Mouse (Mus musculus) left cerebral cortex, postnatal 25 days (tissue): ENCODE results near the gene 4930404H24Rik. TPM values are rescaled to one million over a fixed set of nuclear protein-coding genes. Genes with fewer than 3 reads are reported as not detected.
A peak's percentile ranks its signal among the peaks of the same experiment; 100 is the strongest.
"Not testable (repeated sequence)": the region's sequence is repeated elsewhere in the genome, so short reads cannot be mapped to it uniquely, and the experiment has no call there.

ENCODE experiments used
- DNase-seq, 2 experiments: peaks; one replicate each; pipeline ENCODE4 v3.0.0; 2022; ENCODE audit warnings: low spot score in 2 of 2, mixed read lengths in 1 of 2
- intact Hi-C: fragments of 180-260 bp; cut with DNase I; formaldehyde crosslinking; loops from one replicate; pipeline ENCODE4 v1.15.1; 2025
- total RNA-seq, 2 experiments: library from RNA; stranded (reverse); gene quantifications; 2 replicates each; pipeline ENCODE4 v1.2.3; 2021

4930404H24Rik gene
- total RNA-seq, 2 experiments from 2014 or later: not detected

- no peak for DNase-seq
- intact Hi-C loops: no loop called here
Measured at GRCm38 (mm10) chr2:153475114-153476112, 17.2 kb upstream of the 4930404H24Rik start.

GRCm38 (mm10) chr2:153478583-153478982, 14.0 kb upstream of the 4930404H24Rik start:
- intact Hi-C loops: loop anchor here (1.0 kb wide), 1 partner anchor 108 kb away; no protein-coding TSS in a partner anchor
- peak; percentile 62 to 77 for DNase-seq

- DNase-seq: no peak
- intact Hi-C loops: no loop called here
Measured at GRCm38 (mm10) chr2:153479486-153479885, 13.1 kb upstream of the 4930404H24Rik start.

- DNase-seq: no peak
- intact Hi-C loops: loop anchor here (5.0 kb wide), 1 partner anchor 86 kb away; no protein-coding TSS in a partner anchor
Measured at GRCm38 (mm10) chr2:153481108-153481860, 11.3 kb upstream of the 4930404H24Rik start.

DNA sequence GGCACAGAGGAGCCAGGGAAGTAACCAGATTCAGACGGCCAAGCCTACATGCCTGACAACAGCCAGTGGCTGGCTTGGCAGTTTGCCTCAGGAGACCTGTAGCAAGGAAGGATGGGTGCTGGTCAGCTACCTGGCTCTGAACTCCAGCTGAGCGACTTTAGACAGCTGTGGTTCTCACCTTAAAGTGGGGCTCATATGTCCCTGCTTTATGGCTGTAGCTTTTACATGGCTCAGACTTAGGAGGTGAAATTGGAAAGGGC, 10.8 kb upstream of the 4930404H24Rik start:
- no peak for DNase-seq
- intact Hi-C loops: loop anchor here (5.0 kb wide), 1 partner anchor 86 kb away; no protein-coding TSS in a partner anchor

GRCm38 (mm10) chr2:153483118-153483983, 9.2 kb upstream of the 4930404H24Rik start:
- intact Hi-C loops: loop anchor here (5.0 kb wide), 1 partner anchor 84 kb away; no protein-coding TSS in a partner anchor
- peak; percentile 60 to 69 for DNase-seq

DNA sequence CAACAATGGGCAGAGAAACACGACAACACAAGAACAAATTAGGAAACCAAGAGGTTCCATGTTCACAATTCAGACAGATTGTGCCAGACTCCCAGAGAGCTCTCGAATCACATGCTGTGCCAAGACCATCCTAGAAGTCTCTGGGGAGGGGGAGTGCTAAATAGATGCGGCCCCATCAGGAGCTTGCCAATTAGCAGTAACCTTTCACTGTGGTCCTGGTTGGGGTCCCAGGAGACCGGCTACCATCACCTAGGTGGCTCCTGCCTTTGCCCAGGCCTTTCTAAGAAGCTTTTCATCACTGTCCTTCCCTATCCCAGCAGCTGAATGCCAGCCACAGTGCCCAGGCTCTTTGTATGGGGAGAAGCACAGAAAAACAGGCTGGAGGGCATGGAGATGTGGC, 8.5 kb upstream of the 4930404H24Rik start:
- intact Hi-C loops: loop anchor here (5.0 kb wide), 1 partner anchor 83 kb away; no protein-coding TSS in a partner anchor
- no peak for DNase-seq

GRCm38 (mm10) chr2:153490116-153490515, 2.5 kb upstream of the 4930404H24Rik start:
- no peak for DNase-seq
- intact Hi-C loops: no loop called here

GRCm38 (mm10) chr2:153490940-153491339, 1.6 kb upstream of the 4930404H24Rik start:
- no peak for DNase-seq
- intact Hi-C loops: no loop called here

DNA sequence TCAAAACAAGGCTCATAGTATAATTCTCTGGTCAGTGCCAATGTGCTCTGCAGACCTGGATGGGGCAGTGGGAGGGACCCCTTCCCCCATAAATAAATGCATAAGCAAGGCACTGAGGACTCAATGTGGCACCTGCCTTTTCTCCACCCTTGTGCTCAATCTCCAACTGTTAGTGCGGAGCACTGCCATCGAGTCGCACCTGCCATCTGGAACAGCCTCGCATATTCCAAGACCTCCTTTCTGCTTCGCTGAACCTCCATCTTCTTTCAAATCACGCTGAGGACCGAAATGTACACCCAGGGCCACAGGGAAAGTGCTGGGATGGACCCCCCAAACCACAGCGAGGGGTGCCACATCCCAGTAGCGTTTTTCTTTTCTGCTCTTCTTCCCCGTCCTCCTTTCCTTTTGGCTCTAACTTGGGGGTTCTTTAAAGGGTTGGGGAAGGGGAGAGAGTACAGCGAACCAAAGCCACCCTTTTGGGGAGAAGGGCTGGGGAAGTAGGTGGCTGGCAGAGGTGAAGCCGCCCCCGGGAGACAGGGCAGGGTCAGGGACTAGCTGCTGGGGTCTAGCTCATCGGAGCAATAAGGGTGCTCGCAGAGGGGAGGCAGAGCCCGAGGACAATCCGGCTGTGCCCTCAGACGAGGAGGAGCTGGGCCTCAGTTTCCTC, 945 bp upstream of the 4930404H24Rik start:
- no peak for DNase-seq
- intact Hi-C loops: loop anchor here (2.0 kb wide), 1 partner anchor 37 kb away; the partner anchor contains the start of gene Nol4l

DNA sequence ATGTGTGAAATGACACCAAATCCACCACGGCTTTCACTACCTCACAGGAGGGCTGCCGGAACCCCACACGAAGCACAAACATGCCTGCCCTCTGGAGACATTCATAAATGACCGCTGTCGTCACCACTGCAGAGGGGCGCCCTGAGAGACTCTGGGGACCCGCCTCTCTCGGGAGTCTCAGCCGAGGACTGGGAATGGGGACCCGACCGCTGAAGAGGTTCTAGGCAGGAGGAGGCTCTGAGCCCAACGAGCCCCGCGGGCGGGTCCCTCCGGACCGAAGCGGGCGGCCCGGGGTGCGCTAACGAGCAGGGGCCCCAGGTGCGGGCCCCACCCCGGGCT, 442 bp upstream of the 4930404H24Rik start:
- no peak for DNase-seq
- intact Hi-C loops: loop anchor here (2.0 kb wide), 1 partner anchor 37 kb away; the partner anchor contains the start of gene Nol4l

DNA sequence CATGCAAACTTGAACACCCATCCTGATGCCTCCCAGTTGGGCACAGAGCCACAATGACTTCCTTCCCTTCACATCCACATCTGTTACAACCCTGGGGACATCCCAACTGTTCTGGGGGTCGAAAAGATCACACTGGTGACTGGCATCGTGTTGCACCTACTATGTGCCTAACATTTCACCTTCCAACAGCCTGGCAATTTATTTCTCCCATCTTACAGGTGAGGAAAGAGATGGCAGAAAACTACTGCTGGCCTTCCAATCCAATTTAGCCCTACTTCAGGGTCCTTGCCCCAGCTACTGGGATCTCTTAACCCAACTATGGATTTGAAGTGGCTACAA, 772 bp downstream of the 4930404H24Rik start:
- intact Hi-C loops: loop anchor here (2.0 kb wide), 1 partner anchor 35 kb away; the partner anchor contains the start of gene Nol4l

GRCm38 (mm10) chr2:153493781-153494292, 1.2 kb downstream of the 4930404H24Rik start:
- intact Hi-C loops: loop anchor here (2.0 kb wide), 1 partner anchor 35 kb away; the partner anchor contains the start of gene Nol4l
- no peak for DNase-seq

More for the DNA sequence above, 772 bp downstream of the 4930404H24Rik start:
- no peak for DNase-seq

DNA sequence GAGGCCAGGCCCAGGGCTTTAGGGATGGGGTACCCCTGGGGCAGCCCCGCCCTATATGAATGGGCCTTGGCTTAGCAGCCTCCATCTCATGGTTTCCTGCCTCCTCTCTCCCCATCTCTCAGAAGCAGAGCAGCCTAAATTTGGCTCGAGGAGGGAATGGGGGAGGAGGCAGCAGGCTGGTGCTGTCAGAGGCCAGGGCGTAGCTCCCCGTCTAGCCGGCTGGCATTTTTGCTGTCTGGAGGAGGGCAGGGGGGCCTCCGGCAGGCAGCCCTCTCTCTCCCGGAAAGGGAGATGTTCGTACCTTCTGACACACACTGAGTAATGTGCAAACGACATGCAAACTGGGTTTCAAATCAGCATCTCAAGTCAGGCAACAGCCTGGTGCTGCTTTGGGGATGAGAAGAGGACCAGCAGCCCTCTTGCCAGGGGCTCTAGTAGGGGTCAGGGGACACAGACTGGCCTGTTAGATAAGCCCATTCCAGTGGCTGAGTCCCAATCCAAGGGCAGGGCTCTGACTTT, 1.8 kb downstream of the 4930404H24Rik start:
- peak in 1 of 2 experiments; percentile 86 for DNase-seq

DNA sequence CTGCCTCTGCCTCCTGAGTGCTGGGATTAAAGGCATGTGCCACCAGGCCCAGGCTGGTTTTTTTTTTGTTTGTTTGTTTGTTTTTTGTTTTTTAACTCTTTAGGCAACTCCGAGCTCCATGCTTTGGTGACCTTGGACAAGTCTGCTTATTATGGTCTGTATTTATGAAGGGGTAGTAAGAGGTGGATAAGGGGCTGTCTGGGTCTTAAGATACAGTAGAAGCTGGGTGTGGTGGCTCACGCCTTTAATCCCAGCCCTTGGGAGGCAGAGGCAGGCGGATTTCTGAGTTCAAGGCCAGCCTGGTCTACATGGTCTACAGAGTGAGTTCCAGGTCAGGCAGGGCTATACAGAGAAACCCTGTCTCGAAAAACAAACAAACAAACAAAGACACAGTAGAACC, 2.8 kb downstream of the 4930404H24Rik start:
- not testable (repeated sequence) for DNase-seq
- intact Hi-C loops: loop anchor here (5.0 kb wide), 1 partner anchor 92 kb away; no protein-coding TSS in a partner anchor

More for the DNA sequence above, 1.8 kb downstream of the 4930404H24Rik start:
- intact Hi-C loops: no loop called here

- intact Hi-C loops: loop anchor here (5.0 kb wide), 1 partner anchor 91 kb away; no protein-coding TSS in a partner anchor
- DNase-seq: no peak
Measured at GRCm38 (mm10) chr2:153495818-153496217, 3.2 kb downstream of the 4930404H24Rik start.

DNA sequence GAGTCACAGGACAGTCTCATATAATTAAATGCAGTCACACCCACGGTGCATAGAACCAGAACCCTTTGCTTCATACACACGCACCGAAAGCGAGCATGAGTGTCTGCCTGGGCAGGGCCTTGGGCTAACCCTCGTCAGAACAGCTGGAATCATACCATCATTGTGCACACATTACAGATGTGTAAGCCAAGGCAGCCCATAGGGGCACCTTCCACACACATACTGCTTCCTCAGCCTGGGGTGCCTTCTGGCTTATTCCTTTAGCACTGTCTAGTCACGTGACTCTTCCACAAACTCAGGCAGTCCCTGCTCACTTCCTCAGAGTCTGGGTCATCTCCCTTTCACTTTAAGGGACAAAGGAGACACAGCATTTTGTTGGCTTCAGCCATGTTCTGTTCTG, 3.7 kb downstream of the 4930404H24Rik start:
- intact Hi-C loops: loop anchor here (5.0 kb wide), 1 partner anchor 91 kb away; no protein-coding TSS in a partner anchor

GRCm38 (mm10) chr2:153496898-153497297, 4.3 kb downstream of the 4930404H24Rik start:
- intact Hi-C loops: loop anchor here (5.0 kb wide), 1 partner anchor 90 kb away; no protein-coding TSS in a partner anchor

More for the DNA sequence above, 3.7 kb downstream of the 4930404H24Rik start:
- DNase-seq: no peak

More at GRCm38 (mm10) chr2:153496898-153497297, 4.3 kb downstream of the 4930404H24Rik start:
- DNase-seq: no peak
